Mouse (Mus musculus) thymus, adult 2 months (tissue): ENCODE data around the gene Tmem120a.

Source experiments
- CTCF ChIP-seq: fragments of 200-500 bp; IDR thresholded peaks from 2 replicates; pipeline ENCODE4 v1.5.1; 2012; ENCODE audit warnings: mild to moderate bottlenecking, control low read depth, low read length, moderate library complexity, borderline replicate concordance; ENCODE audit not compliant: control insufficient read depth, poor library complexity, insufficient read depth; ENCODE audit errors: extremely low read depth
- POLR2A ChIP-seq: fragments of 200-500 bp; IDR thresholded peaks from 2 replicates; pipeline ENCODE4 v1.6.1; 2012; ENCODE audit warnings: mild to moderate bottlenecking, low read length, control low read depth, moderate library complexity; ENCODE audit not compliant: control insufficient read depth, poor library complexity, insufficient read depth; ENCODE audit errors: extremely low read depth

DNA sequence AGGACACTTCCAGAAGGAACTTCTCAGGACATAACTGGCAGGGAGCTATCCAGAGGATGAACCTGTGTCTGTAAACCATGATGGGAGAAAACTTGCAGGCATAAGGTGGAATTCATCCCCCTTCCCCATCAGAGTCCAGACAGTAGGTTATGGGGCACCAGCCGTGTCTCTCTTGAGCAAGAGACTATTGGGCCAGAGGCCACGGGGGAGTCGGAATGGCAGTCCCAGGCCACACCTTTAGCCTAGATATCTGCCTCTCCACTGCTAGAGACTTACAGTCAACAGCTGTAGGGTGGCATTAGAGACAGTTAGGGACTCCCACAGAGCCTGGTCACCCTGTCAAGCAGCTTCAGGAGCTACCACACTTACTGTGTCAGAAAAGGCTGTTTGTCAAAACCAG, 17.6 kb upstream of the Tmem120a start:
- no peak for TF ChIP-seq CTCF
- TF ChIP-seq POLR2A, result no peak
